15 mouse cellular contexts compared by ENCODE assay signal in the genomic region with DNA sequence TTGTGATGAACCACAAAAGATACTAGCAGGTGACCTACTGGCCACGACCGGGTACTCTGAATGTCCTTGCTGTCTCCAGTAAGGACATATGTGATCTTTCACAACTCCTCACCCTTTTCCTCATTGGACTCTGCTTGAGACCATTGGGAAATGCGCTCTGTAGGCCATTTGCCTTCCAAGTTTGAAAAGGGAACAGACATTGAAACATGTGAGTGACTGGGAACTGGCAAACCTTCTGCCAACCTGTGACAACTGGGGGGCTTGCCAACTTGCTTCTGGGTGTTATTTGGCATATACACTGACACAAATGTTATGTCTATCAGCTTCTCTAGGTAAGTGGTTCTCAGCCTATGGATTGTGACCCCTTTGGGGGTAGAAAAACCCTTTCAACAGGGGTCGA.
DNase-seq lines count a peak whose midpoint lies in the region; ATAC-seq and TF ChIP-seq lines count a peak whose summit lies in the region.
"Had no signal": no experiment of that assay in that cellular context is flagged by ENCODE, and none has a peak within 500 bp of the region (broad histone marks: within the 10 kb centered on the region; RNA-seq: fewer than 3 reads in every experiment).

No protein-coding gene starts in this region.

- no peaks in the 10 kb centered on the region for H3K27me3 ChIP-seq in forebrain, postnatal 0 days (ENCODE audit: insufficient read depth, low read length)
- no peaks in the 10 kb centered on the region for H3K27me3 ChIP-seq in kidney, adult 2 months (replicated peaks; ENCODE audit: control insufficient read depth, insufficient read depth, low read length)
- H3K27me3 ChIP-seq: CH12.LX; heart, embryonic 15.5 days; neural tube, embryonic 12.5 days had no signal

- H3K27ac ChIP-seq in forebrain, postnatal 0 days (ENCODE audit: low read depth, low read length), result no peak overlapping the region
- no peak overlapping the region for H3K27ac ChIP-seq in kidney, adult 2 months (ENCODE audit: insufficient read depth, low read depth, low read length)
- H3K27ac ChIP-seq: heart, embryonic 15.5 days; liver, embryonic 14.5 days; neural tube, embryonic 12.5 days had no signal

- H3K9me3 ChIP-seq in forebrain, postnatal 0 days (ENCODE audit: low read length), result no peaks in the 10 kb centered on the region
- H3K9me3 ChIP-seq: heart, embryonic 15.5 days; neural tube, embryonic 12.5 days had no signal

- H3K36me3 ChIP-seq in forebrain, postnatal 0 days (ENCODE audit: insufficient read depth), result peaks cover 9% of the 10 kb centered on the region; the same call in 1 of the 2 replicates
- H3K36me3 ChIP-seq in kidney, adult 2 months (ENCODE audit: control insufficient read depth, insufficient read depth, low read length), result no peaks in the 10 kb centered on the region
- H3K36me3 ChIP-seq: heart, embryonic 15.5 days had no signal

- H3K4me2 ChIP-seq in forebrain, postnatal 0 days (ENCODE audit: low read depth), result no peak overlapping the region
- H3K4me2 ChIP-seq: heart, embryonic 15.5 days; neural tube, embryonic 12.5 days had no signal

- 63% methylated on average over 4 of the region's 4 CpGs for WGBS in forebrain, postnatal 0 days
- WGBS in kidney, adult 2 months, result 93% methylated on average over 4 of the region's 4 CpGs

- H3K4me3 ChIP-seq in forebrain, postnatal 0 days (ENCODE audit: low read depth, low read length), result no peak overlapping the region
- no peak overlapping the region for H3K4me3 ChIP-seq in kidney, adult 2 months (ENCODE audit: insufficient read depth, low read depth, low read length)
- H3K4me3 ChIP-seq: heart, embryonic 15.5 days; neural tube, embryonic 12.5 days had no signal

- peak; percentile 60 for DNase-seq in adrenal gland, postnatal 10 days
- no peak for DNase-seq in adrenal gland, postnatal 4 days (ENCODE audit: low spot score in 2 of 2)
- DNase-seq in left cerebral cortex, postnatal 4 days, result peak; percentile 63
- no peak for DNase-seq in left cerebral cortex, adult 9 months (ENCODE audit: low spot score in 2 of 2)
- DNase-seq in forebrain, postnatal 0 days, result peak; percentile 71
- no peak for DNase-seq in embryo, embryonic 10.5 days (ENCODE audit: low spot score)
- DNase-seq in kidney, adult 2 months, result no peak
- DNase-seq in ovary, postnatal 14 days (ENCODE audit: low spot score), result no peak
- DNase-seq: lung, postnatal 14 days; right cerebral cortex, postnatal 25 days; thymus, adult 18-20 months had no signal

- no peaks in the 10 kb centered on the region; the same call in 1 of the 2 replicates for H3K4me1 ChIP-seq in forebrain, postnatal 0 days (ENCODE audit: insufficient read depth)
- no peaks in the 10 kb centered on the region for H3K4me1 ChIP-seq in kidney, adult 2 months (ENCODE audit: control insufficient read depth, insufficient read depth, low read length)
- H3K4me1 ChIP-seq: heart, embryonic 15.5 days; neural tube, embryonic 12.5 days had no signal

- intact Hi-C loops in left cerebral cortex, postnatal 4 days (cut with DNase I), result no loop called here

- 0 out of 2 replicates have a peak, but pooled peaks have one; percentile 26 for ATAC-seq in forebrain, postnatal 0 days

- TF ChIP-seq POLR2A in kidney, adult 2 months (IDR thresholded peaks at IDR 0.05; ENCODE audit: low read depth, low read length), result no peak

- H3K9ac ChIP-seq in forebrain, postnatal 0 days, result no peak overlapping the region
- H3K9ac ChIP-seq: heart, embryonic 15.5 days; liver, embryonic 14.5 days; neural tube, embryonic 12.5 days had no signal

- no peak for TF ChIP-seq CTCF in forebrain, postnatal 0 days (IDR thresholded peaks at IDR 0.05; ENCODE audit: low read depth)
- TF ChIP-seq CTCF in kidney, adult 2 months (conservative IDR thresholded peaks at IDR 0.05; ENCODE audit: insufficient read depth, insufficient read length, low read depth, low read length), result no peak

Comparison
In these comparisons a context has a peak if more than half of its experiments do, and no peak if none do; other contexts are left out.
1. DNase-seq: peak in adrenal gland, postnatal 10 days (single experiment), left cerebral cortex, postnatal 4 days (single experiment) and forebrain, postnatal 0 days (single experiment); none in adrenal gland, postnatal 4 days (0 of 2), left cerebral cortex, adult 9 months (0 of 2), embryo, embryonic 10.5 days (single experiment), kidney, adult 2 months (single experiment) and ovary, postnatal 14 days (single experiment).